Mouse (Mus musculus) hindbrain, embryonic 13.5 days (tissue): Measurements from ENCODE around the gene Kcnj1. TPM values are rescaled to one million over a fixed set of nuclear protein-coding genes. Genes with fewer than 3 reads are reported as not detected.

Experiments used
- ATAC-seq: fragments of 200-750 bp; cut with Nextera tagmentation; 2 replicates; pipeline ENCODE4 v1.8.0; 2017; ENCODE audit warnings: moderate TSS enrichment; ENCODE audit not compliant: low FRiP score
- H3K27ac ChIP-seq: fragments of 300-500 bp; sonication (generic); 2 replicates; pipeline ENCODE4 v1.5.1; 2015; ENCODE audit warnings: inconsistent platforms, mild to moderate bottlenecking, moderate library complexity
- H3K27me3 ChIP-seq: fragments of 300-500 bp; sonication (generic); 2 replicates; pipeline ENCODE4 v1.6.1; 2015; ENCODE audit warnings: mild to moderate bottlenecking, inconsistent platforms
- H3K36me3 ChIP-seq: fragments of 300-500 bp; sonication (generic); 2 replicates; pipeline ENCODE4 v1.6.1; 2015; ENCODE audit warnings: mild to moderate bottlenecking, inconsistent platforms
- H3K4me1 ChIP-seq: fragments of 300-500 bp; sonication (generic); replicated peaks from 2 replicates; pipeline ENCODE4 v1.6.1; 2015; ENCODE audit warnings: inconsistent platforms
- H3K4me2 ChIP-seq: fragments of 300-500 bp; sonication (generic); 2 replicates; pipeline ENCODE4 v1.6.1; 2015; ENCODE audit warnings: inconsistent platforms, mild to moderate bottlenecking, moderate library complexity
- H3K4me3 ChIP-seq: fragments of 300-500 bp; sonication (generic); 2 replicates; pipeline ENCODE4 v1.5.1; 2015; ENCODE audit warnings: mild to moderate bottlenecking, inconsistent platforms
- H3K9ac ChIP-seq: fragments of 300-500 bp; sonication (generic); 2 replicates; pipeline ENCODE4 v1.6.1; 2015; ENCODE audit warnings: mild to moderate bottlenecking, inconsistent platforms
- H3K9me3 ChIP-seq: fragments of 300-500 bp; sonication (generic); 2 replicates; pipeline ENCODE4 v1.6.1; 2016; ENCODE audit warnings: inconsistent platforms
- WGBS: fragments of 180-500 bp; shearing (Covaris S2); methylation state at CpG from one replicate; pipeline ENCODE4 v1.1.7; 2015; 5-methylcytosine and 5-hydroxymethylcytosine counted together
- polyA plus RNA-seq: library from polyadenylated mRNA; unstranded; fragments of >200 nt; fragmentation: Nextera tagmentation; extraction: Ambion mirVana; gene quantifications from 2 replicates; pipeline ENCODE4 v1.2.1, GENCODE M21; 2015

Gene Kcnj1
- not detected in 2 replicates for polyA plus RNA-seq

GRCm38 (mm10) chr9:32372202-32372601, at the start of gene Kcnj1:
Gene Kcnj1 (plus strand): TSS chr9:32372493.
- WGBS: 95% methylated on average over 6 of the region's 6 CpGs

GRCm38 (mm10) chr9:32323610-32324009, 48.7 kb upstream of the Kcnj1 start:
- H3K36me3 ChIP-seq: no peaks in the 10 kb centered on the region
- H3K4me2 ChIP-seq: no peak overlapping the region
- no peaks in the 10 kb centered on the region for H3K27me3 ChIP-seq
- no peak overlapping the region for H3K9ac ChIP-seq
- no peaks in the 10 kb centered on the region for H3K9me3 ChIP-seq
- no peak overlapping the region for H3K27ac ChIP-seq
- no peak overlapping the region for H3K4me3 ChIP-seq
- no peak for ATAC-seq
- H3K4me1 ChIP-seq: peaks cover 4% of the 10 kb centered on the region
- 44% methylated on average over 7 of the region's 7 CpGs for WGBS

More at GRCm38 (mm10) chr9:32372202-32372601, at the start of gene Kcnj1:
- no peak within 1 kb of the TSS for H3K9ac ChIP-seq
- no peak within 1 kb of the TSS for H3K4me3 ChIP-seq
- H3K27me3 ChIP-seq: no peaks in the 10 kb centered on the region
- peaks cover 15% of the 10 kb centered on the region for H3K4me1 ChIP-seq
- no peaks in the 10 kb centered on the region for H3K36me3 ChIP-seq
- ATAC-seq: no peak
- no peak within 1 kb of the TSS for H3K27ac ChIP-seq
- H3K9me3 ChIP-seq: no peaks in the 10 kb centered on the region
- H3K4me2 ChIP-seq: no peak within 1 kb of the TSS

- ATAC-seq: no peak
Measured at GRCm38 (mm10) chr9:32328777-32329176, 43.5 kb upstream of the Kcnj1 start.

GRCm38 (mm10) chr9:32331162-32331561, 41.1 kb upstream of the Kcnj1 start:
- H3K4me3 ChIP-seq: no peak overlapping the region
- H3K4me2 ChIP-seq: no peak overlapping the region
- WGBS: 75% methylated on average over 5 of the region's 5 CpGs
- H3K27me3 ChIP-seq: no peaks in the 10 kb centered on the region
- no peak for ATAC-seq
- H3K4me1 ChIP-seq: no peaks in the 10 kb centered on the region
- 0 out of 2 replicates have a peak, but pooled peaks cover 2% of the 10 kb centered on the region for H3K9me3 ChIP-seq
- no peak overlapping the region for H3K27ac ChIP-seq
- no peak overlapping the region for H3K9ac ChIP-seq
- no peaks in the 10 kb centered on the region for H3K36me3 ChIP-seq

More at GRCm38 (mm10) chr9:32328777-32329176, 43.5 kb upstream of the Kcnj1 start:
- no peak overlapping the region for H3K27ac ChIP-seq
- no peaks in the 10 kb centered on the region for H3K36me3 ChIP-seq
- no peak overlapping the region for H3K4me2 ChIP-seq
- H3K9ac ChIP-seq: no peak overlapping the region
- no peak overlapping the region for H3K4me3 ChIP-seq
- H3K4me1 ChIP-seq: no peaks in the 10 kb centered on the region
- no peaks in the 10 kb centered on the region for H3K27me3 ChIP-seq
- 0 out of 2 replicates have a peak, but pooled peaks cover 2% of the 10 kb centered on the region for H3K9me3 ChIP-seq
- WGBS: 95% methylated on average over 4 of the region's 4 CpGs

GRCm38 (mm10) chr9:32335389-32336150, 36.7 kb upstream of the Kcnj1 start:
- ATAC-seq: no peak
- WGBS: 81% methylated on average over 13 of the region's 13 CpGs
- no peaks in the 10 kb centered on the region for H3K4me1 ChIP-seq

GRCm38 (mm10) chr9:32340831-32341230, 31.5 kb upstream of the Kcnj1 start:
- no peak for ATAC-seq
- H3K36me3 ChIP-seq: no peaks in the 10 kb centered on the region
- 66% methylated on average over 5 of the region's 5 CpGs for WGBS

More at GRCm38 (mm10) chr9:32335389-32336150, 36.7 kb upstream of the Kcnj1 start:
- H3K9ac ChIP-seq: no peak overlapping the region
- H3K36me3 ChIP-seq: no peaks in the 10 kb centered on the region
- H3K27ac ChIP-seq: no peak overlapping the region
- H3K27me3 ChIP-seq: 0 out of 2 replicates have a peak, but pooled peaks cover 6% of the 10 kb centered on the region
- H3K9me3 ChIP-seq: no peaks in the 10 kb centered on the region
- H3K4me2 ChIP-seq: no peak overlapping the region
- no peak overlapping the region for H3K4me3 ChIP-seq

GRCm38 (mm10) chr9:32342929-32343328, 29.4 kb upstream of the Kcnj1 start:
- no peak overlapping the region for H3K27ac ChIP-seq
- H3K4me3 ChIP-seq: no peak overlapping the region
- H3K9me3 ChIP-seq: no peaks in the 10 kb centered on the region
- WGBS: 17% methylated on average over 8 of the region's 8 CpGs
- H3K4me1 ChIP-seq: peaks cover 21% of the 10 kb centered on the region
- peaks cover 61% of the 10 kb centered on the region for H3K27me3 ChIP-seq
- no peak for ATAC-seq
- H3K4me2 ChIP-seq: no peak overlapping the region
- H3K36me3 ChIP-seq: no peaks in the 10 kb centered on the region
- H3K9ac ChIP-seq: no peak overlapping the region

More at GRCm38 (mm10) chr9:32340831-32341230, 31.5 kb upstream of the Kcnj1 start:
- Histone ChIP-seq H3K4me3 (no peak overlapping the region), H3K4me1 (peaks cover 21% of the 10 kb centered on the region), H3K4me2 (no peak overlapping the region), H3K9ac (no peak overlapping the region), H3K9me3 (no peaks in the 10 kb centered on the region), H3K27me3 (peaks cover 53% of the 10 kb centered on the region), H3K27ac (no peak overlapping the region)

- ATAC-seq: peak; percentile 65
- Histone ChIP-seq H3K4me3 (peak within 1 kb of the TSS; percentile 41), H3K27ac (no peak within 1 kb of the TSS), H3K4me2 (peak within 1 kb of the TSS; percentile 72), H3K9me3 (no peaks in the 10 kb centered on the region), H3K27me3 (peaks cover 66% of the 10 kb centered on the region), H3K9ac (peak within 1 kb of the TSS; percentile 67), H3K36me3 (no peaks in the 10 kb centered on the region), H3K4me1 (peaks cover 21% of the 10 kb centered on the region)
- WGBS: 2% methylated on average over 19 of the region's 20 CpGs
Measured at GRCm38 (mm10) chr9:32344051-32344450, 28.2 kb upstream of the Kcnj1 start, which contains the start of gene Kcnj5. Gene Kcnj5 (minus strand): TSS chr9:32344350.

GRCm38 (mm10) chr9:32344489-32344888, 27.8 kb upstream of the Kcnj1 start:
- 1% methylated on average over 21 of the region's 21 CpGs for WGBS
- Histone ChIP-seq H3K36me3 (no peaks in the 10 kb centered on the region), H3K4me1 (peaks cover 21% of the 10 kb centered on the region), H3K27me3 (peaks cover 70% of the 10 kb centered on the region), H3K9ac (peak overlapping the region; percentile 67), H3K4me2 (peak overlapping the region; percentile 72), H3K4me3 (peak overlapping the region; percentile 41), H3K9me3 (no peaks in the 10 kb centered on the region), H3K27ac (no peak overlapping the region)
- peak; percentile 55 for ATAC-seq

- no peaks in the 10 kb centered on the region for H3K9me3 ChIP-seq
- no peaks in the 10 kb centered on the region for H3K36me3 ChIP-seq
- no peak overlapping the region for H3K27ac ChIP-seq
- WGBS: 69% methylated on average over 8 of the region's 8 CpGs
- no peak overlapping the region for H3K4me3 ChIP-seq
- H3K9ac ChIP-seq: no peak overlapping the region
- no peak overlapping the region for H3K4me2 ChIP-seq
- peaks cover 52% of the 10 kb centered on the region for H3K27me3 ChIP-seq
- peaks cover 24% of the 10 kb centered on the region for H3K4me1 ChIP-seq
- ATAC-seq: no peak
Measured at GRCm38 (mm10) chr9:32348096-32348495, 24.2 kb upstream of the Kcnj1 start.

GRCm38 (mm10) chr9:32349344-32349743, 22.9 kb upstream of the Kcnj1 start:
- H3K27me3 ChIP-seq: peaks cover 41% of the 10 kb centered on the region
- H3K27ac ChIP-seq: no peak overlapping the region
- H3K4me2 ChIP-seq: no peak overlapping the region

GRCm38 (mm10) chr9:32350332-32350731, 22.0 kb upstream of the Kcnj1 start:
- Histone ChIP-seq H3K4me2 (no peak overlapping the region), H3K36me3 (no peaks in the 10 kb centered on the region), H3K27ac (no peak overlapping the region), H3K9ac (no peak overlapping the region), H3K27me3 (peaks cover 31% of the 10 kb centered on the region), H3K4me1 (peaks cover 6% of the 10 kb centered on the region), H3K4me3 (no peak overlapping the region), H3K9me3 (no peaks in the 10 kb centered on the region)
- ATAC-seq: no peak
- 3% methylated on average over 6 of the region's 6 CpGs for WGBS

More at GRCm38 (mm10) chr9:32349344-32349743, 22.9 kb upstream of the Kcnj1 start:
- no peaks in the 10 kb centered on the region for H3K9me3 ChIP-seq
- H3K36me3 ChIP-seq: no peaks in the 10 kb centered on the region
- WGBS: 90% methylated on average over 10 of the region's 10 CpGs
- peaks cover 12% of the 10 kb centered on the region for H3K4me1 ChIP-seq
- no peak for ATAC-seq
- H3K4me3 ChIP-seq: no peak overlapping the region
- no peak overlapping the region for H3K9ac ChIP-seq

- no peaks in the 10 kb centered on the region for H3K9me3 ChIP-seq
- no peaks in the 10 kb centered on the region for H3K27me3 ChIP-seq
- H3K36me3 ChIP-seq: no peaks in the 10 kb centered on the region
- H3K9ac ChIP-seq: no peak overlapping the region
- 82% methylated on average over 1 of the region's 1 CpGs for WGBS
- H3K4me1 ChIP-seq: no peaks in the 10 kb centered on the region
- H3K4me3 ChIP-seq: no peak overlapping the region
- H3K27ac ChIP-seq: no peak overlapping the region
- no peak for ATAC-seq
- no peak overlapping the region for H3K4me2 ChIP-seq
Measured at GRCm38 (mm10) chr9:32360770-32361169, 11.5 kb upstream of the Kcnj1 start.
